In genomic region chr12:26112166-26113019, GRCm38 (mm10) we compare ENCODE assay signal across 9 mouse cellular contexts.
DNase-seq lines count a peak whose midpoint lies in the region; ATAC-seq lines count a peak whose summit lies in the region.
"Had no signal": no experiment of that assay in that cellular context is flagged by ENCODE, and none has a peak within 500 bp of the region (broad histone marks: within the 10 kb centered on the region; RNA-seq: fewer than 3 reads in every experiment).

No protein-coding gene starts in this region.

- H3K36me3 ChIP-seq in forebrain, embryonic 15.5 days: no peaks in the 10 kb centered on the region
- H3K36me3 ChIP-seq in forebrain, embryonic 10.5 days (replicated peaks): no peaks in the 10 kb centered on the region
- H3K36me3 ChIP-seq in lung, embryonic 15.5 days: no peaks in the 10 kb centered on the region

- no peak overlapping the region for H3K4me2 ChIP-seq in forebrain, embryonic 15.5 days (replicated peaks)
- no peak overlapping the region for H3K4me2 ChIP-seq in lung, embryonic 15.5 days

- no peak overlapping the region for H3K9ac ChIP-seq in forebrain, embryonic 15.5 days (replicated peaks)
- no peak overlapping the region for H3K9ac ChIP-seq in lung, embryonic 15.5 days

- ATAC-seq in forebrain, embryonic 15.5 days (replicated peaks): peak; percentile 83
- ATAC-seq in lung, embryonic 15.5 days (ENCODE audit: borderline replicate concordance, extremely low read depth, low FRiP score, low TSS enrichment): no peak

- peaks cover 28% of the 10 kb centered on the region for H3K4me1 ChIP-seq in forebrain, embryonic 15.5 days
- peaks cover 22% of the 10 kb centered on the region for H3K4me1 ChIP-seq in forebrain, embryonic 10.5 days
- peaks cover 10% of the 10 kb centered on the region for H3K4me1 ChIP-seq in lung, embryonic 15.5 days

- no peaks in the 10 kb centered on the region for H3K9me3 ChIP-seq in forebrain, embryonic 15.5 days
- H3K9me3 ChIP-seq in forebrain, embryonic 10.5 days: no peaks in the 10 kb centered on the region
- H3K9me3 ChIP-seq in lung, embryonic 15.5 days: no peaks in the 10 kb centered on the region

- H3K4me3 ChIP-seq in forebrain, embryonic 15.5 days: no peak overlapping the region
- no peak overlapping the region for H3K4me3 ChIP-seq in forebrain, embryonic 10.5 days
- H3K4me3 ChIP-seq in lung, embryonic 15.5 days: no peak overlapping the region

- WGBS in forebrain, embryonic 15.5 days: 42% methylated on average over 8 of the region's 8 CpGs
- 89% methylated on average over 8 of the region's 8 CpGs for WGBS in forebrain, embryonic 10.5 days
- WGBS in lung, embryonic 15.5 days: 66% methylated on average over 8 of the region's 8 CpGs

- intact Hi-C loops in heart, postnatal 10 days (cut with DNase I): no loop called here

- no peak for DNase-seq in forebrain, embryonic 10.5 days (ENCODE audit: extremely low spot score, low spot score)
- peak; percentile 73 for DNase-seq in Muller cell, postnatal 12 days (ENCODE audit: inconsistent ontology term)
- DNase-seq in cerebellum, adult 9-11 months: peak; percentile 92
- DNase-seq in heart, postnatal 10 days: peak; percentile 72 to 79
- no peak for DNase-seq in embryo, embryonic 10 days (ENCODE audit: low spot score)
- DNase-seq in liver: no peak

- H3K27ac ChIP-seq in forebrain, embryonic 15.5 days (replicated peaks): peak overlapping the region; percentile 78
- H3K27ac ChIP-seq in forebrain, embryonic 10.5 days: no peak overlapping the region
- H3K27ac ChIP-seq in lung, embryonic 15.5 days: peak overlapping the region; percentile 19; the same call in 1 of the 2 replicates
- H3K27ac ChIP-seq: kidney, postnatal 0 days had no signal

- no peaks in the 10 kb centered on the region for H3K27me3 ChIP-seq in forebrain, embryonic 15.5 days
- H3K27me3 ChIP-seq in forebrain, embryonic 10.5 days (ENCODE audit: poor library complexity, severe bottlenecking): no peaks in the 10 kb centered on the region
- H3K27me3 ChIP-seq in lung, embryonic 15.5 days: no peaks in the 10 kb centered on the region

Comparison
In these comparisons a context has a peak if more than half of its experiments do, and no peak if none do; other contexts are left out.
1. DNase-seq: peak in Muller cell, postnatal 12 days (single experiment), cerebellum, adult 9-11 months (single experiment) and heart, postnatal 10 days (2 of 2); none in forebrain, embryonic 10.5 days (single experiment), embryo, embryonic 10 days (single experiment) and liver (single experiment).